Mouse (Mus musculus) heart, adult 10 weeks (tissue): Measurements from ENCODE around the gene Thoc5. TPM values are rescaled to one million over a fixed set of nuclear protein-coding genes. Genes with fewer than 3 reads are reported as not detected.

Experiments
- polyA plus RNA-seq: library from polyadenylated mRNA; stranded (reverse); fragments of 350-450 nt; fragmentation: Illumina TruSeq; extraction: RNeasy Lipid Tissue Mini Kit (QIAGEN cat#74804); gene quantifications from one replicate; pipeline ENCODE4 v1.2.3, GENCODE M21; 2014; ENCODE audit warnings: low read depth, low replicate concordance

Thoc5 gene
- polyA plus RNA-seq: 19.3 TPM

GRCm38 (mm10) chr11:4894848-4895816, at the start of gene Thoc5:
TSS of gene Thoc5 (plus strand) at chr11:4895320.

DNA sequence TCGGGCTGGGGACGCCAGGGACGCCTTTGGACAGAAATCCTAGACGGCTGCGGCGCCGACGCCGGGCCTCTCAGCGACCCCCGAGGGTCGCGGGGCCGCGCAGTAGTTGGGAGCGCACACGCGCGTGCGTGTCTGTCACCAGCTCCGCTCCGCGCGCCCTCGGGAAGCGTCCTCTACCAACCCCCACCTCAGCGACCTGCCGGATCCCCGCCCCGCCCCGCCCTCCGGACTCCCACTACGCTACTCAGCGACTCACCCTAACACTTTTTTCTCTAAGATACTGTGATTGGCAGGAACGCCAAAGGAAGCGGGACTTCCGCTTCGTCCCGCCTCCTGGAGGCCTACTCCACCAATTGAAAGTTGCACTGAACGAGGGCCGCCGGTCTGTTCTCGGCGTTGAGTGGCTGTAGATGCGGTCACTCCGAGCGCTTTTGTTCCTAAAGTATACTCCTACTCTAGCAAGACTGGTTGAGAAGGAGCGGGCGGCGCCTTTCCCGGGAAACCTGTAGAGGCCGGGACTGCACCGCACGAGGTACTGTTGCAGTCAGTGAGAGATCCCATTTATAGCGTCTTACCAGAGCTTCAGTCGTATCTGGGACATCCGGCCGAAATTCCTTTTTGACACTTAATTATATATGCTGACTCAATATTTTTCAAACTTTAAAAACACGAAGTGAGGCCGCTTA, 45.7 kb upstream of the Thoc5 start, which contains the start of gene Nf2:
Nf2 (minus strand) TSS at position 279 of the 686 bp plus-strand sequence.

GRCm38 (mm10) chr11:4873755-4874475, 21.2 kb upstream of the Thoc5 start, which contains the start of gene Nipsnap1:
TSS of gene Nipsnap1 (plus strand) at chr11:4873951.

DNA sequence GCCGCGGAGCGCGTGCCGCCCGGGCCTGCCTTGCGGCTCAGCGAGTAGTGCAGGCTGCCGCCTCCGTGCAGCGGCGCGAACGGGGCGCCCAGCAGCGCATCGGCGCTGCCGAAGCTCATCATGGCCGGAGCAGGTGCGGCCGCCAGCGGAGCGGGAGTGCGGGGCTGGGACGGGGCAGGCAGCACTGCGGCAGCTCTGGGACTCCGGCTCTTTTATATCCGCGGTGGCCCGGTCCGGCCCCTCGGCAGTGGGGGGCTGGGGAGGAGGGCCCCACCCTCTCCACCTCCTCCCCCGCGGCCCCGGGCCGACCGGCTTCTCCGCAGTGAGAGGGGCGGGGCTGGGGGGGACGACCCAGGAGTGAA, 52.7 kb downstream of the Thoc5 start, which contains the start of gene Nefh:
Nefh (minus strand) TSS at position 252 of the 362 bp plus-strand sequence.

Other genes with a start within 250 kb of the Thoc5 start
- 1,829 TPM for gene Uqcr10, start 191.0 kb upstream of the Thoc5 start, polyA plus RNA-seq
- 34.0 TPM for gene Zmat5, start 190.6 kb upstream of the Thoc5 start, polyA plus RNA-seq
- not detected for gene Cabp7, start 148.5 kb upstream of the Thoc5 start, polyA plus RNA-seq
- 83.4 TPM for gene Nf2, start 45.8 kb upstream of the Thoc5 start, polyA plus RNA-seq
- 1.2 TPM for gene Nipsnap1, start 21.4 kb upstream of the Thoc5 start, polyA plus RNA-seq
- gene Nefh, start 52.7 kb downstream of the Thoc5 start, polyA plus RNA-seq: not detected
- 41.9 TPM for gene Ap1b1, start 91.5 kb downstream of the Thoc5 start, polyA plus RNA-seq
- 5.3 TPM for gene Rasl10a, start 162.8 kb downstream of the Thoc5 start, polyA plus RNA-seq
- gene Gas2l1, start 170.0 kb downstream of the Thoc5 start, polyA plus RNA-seq: 21.5 TPM
- gene Rhbdd3, start 203.6 kb downstream of the Thoc5 start, polyA plus RNA-seq: 28.7 TPM
- 190 TPM for gene Ewsr1, start 203.9 kb downstream of the Thoc5 start, polyA plus RNA-seq